Mouse (Mus musculus) retina, embryonic 14.5 days (tissue): ENCODE measurements around the gene Gfap.
A peak's percentile ranks its signal among the peaks of the same experiment; 100 is the strongest.

Experiments
- DNase-seq: peaks from one replicate; pipeline ENCODE4 v3.0.0-alpha.2; 2015; ENCODE audit warnings: low spot score

Gene Gfap

GRCm38 (mm10) chr11:102900763-102901162 is at the start of gene Gfap:
Gene Gfap (minus strand): TSS chr11:102900912.
- DNase-seq = peak; percentile 96

GRCm38 (mm10) chr11:102948043-102948961 is 47.6 kb upstream of the Gfap start:
- DNase-seq = peak; percentile 68

- no peak for DNase-seq
Observed at GRCm38 (mm10) chr11:102946992-102947343, 46.3 kb upstream of the Gfap start.

- DNase-seq = peak; percentile 88
Observed at GRCm38 (mm10) chr11:102946265-102946991, 45.7 kb upstream of the Gfap start, which contains the start of gene C1ql1. Gene C1ql1 (minus strand): TSS chr11:102946688.

GRCm38 (mm10) chr11:102945306-102946264 is 44.9 kb upstream of the Gfap start:
- peak; percentile 42 for DNase-seq

- DNase-seq = no peak
Observed at GRCm38 (mm10) chr11:102941236-102941635, 40.5 kb upstream of the Gfap start.

GRCm38 (mm10) chr11:102939024-102939675 is 38.4 kb upstream of the Gfap start:
- DNase-seq = no peak

GRCm38 (mm10) chr11:102937529-102938182 is 36.9 kb upstream of the Gfap start:
- no peak for DNase-seq

GRCm38 (mm10) chr11:102936272-102936671 is 35.6 kb upstream of the Gfap start:
- DNase-seq = no peak

- DNase-seq = no peak
Observed at GRCm38 (mm10) chr11:102930672-102931071, 30.0 kb upstream of the Gfap start.

- no peak for DNase-seq
Observed at GRCm38 (mm10) chr11:102925351-102925717, 24.6 kb upstream of the Gfap start.

GRCm38 (mm10) chr11:102924557-102925350 is 24.0 kb upstream of the Gfap start, which contains the start of gene Kif18b:
Gene Kif18b (minus strand): TSS chr11:102925124.
- DNase-seq = peak; percentile 99

- DNase-seq = no peak
Observed at GRCm38 (mm10) chr11:102921491-102921890, 20.8 kb upstream of the Gfap start.

- DNase-seq = no peak
Observed at GRCm38 (mm10) chr11:102918077-102918476, 17.4 kb upstream of the Gfap start.

- no peak for DNase-seq
Observed at GRCm38 (mm10) chr11:102915380-102915779, 14.7 kb upstream of the Gfap start.

- DNase-seq = no peak
Observed at GRCm38 (mm10) chr11:102911376-102911775, 10.7 kb upstream of the Gfap start.

- DNase-seq = no peak
Observed at GRCm38 (mm10) chr11:102903654-102904053, 2.9 kb upstream of the Gfap start.

- no peak for DNase-seq
Observed at GRCm38 (mm10) chr11:102902107-102902506, 1.4 kb upstream of the Gfap start.

- no peak for DNase-seq
Observed at GRCm38 (mm10) chr11:102901199-102901598, 487 bp upstream of the Gfap start.

- DNase-seq = peak; percentile 26
Observed at GRCm38 (mm10) chr11:102898408-102898807, 2.3 kb downstream of the Gfap start.
